Mouse (Mus musculus): Measurements from ENCODE around the gene Ercc4.
A peak's percentile ranks its signal among the peaks of the same experiment; 100 is the strongest.

The Ercc4 gene

GRCm38 (mm10) chr16:13159927-13160644 lies 50.6 kb downstream of the Ercc4 start:
- TF ChIP-seq GATA4 (IDR thresholded peaks at IDR 0.05; ENCODE audit: insufficient replicate concordance, low read length) = no peak; the same call in 1 of the 2 replicates

- no peak for TF ChIP-seq GATA4 (IDR thresholded peaks at IDR 0.05; ENCODE audit: insufficient replicate concordance, low read length)
These were observed 52.0 kb downstream of the Ercc4 start for GRCm38 (mm10) chr16:13161516-13161915.

GRCm38 (mm10) chr16:13167731-13168130 lies 58.2 kb downstream of the Ercc4 start:
- TF ChIP-seq GATA4 (IDR thresholded peaks at IDR 0.05; ENCODE audit: insufficient replicate concordance, low read length) = no peak

DNA sequence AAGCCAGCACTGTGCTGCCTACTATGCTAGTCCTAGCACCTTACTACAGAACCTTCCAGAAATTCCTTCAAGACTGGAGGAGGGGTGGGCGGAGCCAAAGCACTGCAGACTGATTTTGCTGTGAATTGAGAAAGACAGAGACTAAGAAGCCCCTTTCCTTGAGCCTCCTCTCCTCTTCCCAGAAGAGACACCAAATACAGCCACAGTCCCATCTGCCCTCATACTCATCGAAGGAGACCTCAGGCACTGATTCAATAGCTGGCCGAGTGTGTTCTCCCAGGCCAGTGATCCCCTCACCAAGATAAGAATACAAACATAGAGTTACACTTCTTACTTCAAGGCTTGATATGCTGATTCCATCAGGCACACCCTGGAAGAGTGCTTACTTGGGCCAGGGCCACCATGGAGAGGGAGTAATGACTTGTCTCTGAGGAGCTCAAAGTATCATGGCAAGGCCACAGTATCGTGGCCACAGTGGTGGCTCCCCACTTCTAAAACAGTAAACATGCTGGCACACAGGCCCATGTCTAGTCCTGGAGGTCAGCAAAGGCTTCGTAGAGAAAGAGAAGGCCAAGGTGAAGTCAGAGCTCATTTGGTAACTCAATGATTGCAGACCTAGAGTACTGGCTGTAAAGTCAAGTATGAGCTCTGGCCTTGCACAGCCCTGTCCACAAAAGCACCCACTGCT lies 63.7 kb downstream of the Ercc4 start:
- TF ChIP-seq GATA4 (IDR thresholded peaks at IDR 0.05; ENCODE audit: insufficient replicate concordance, low read length) = no peak

DNA sequence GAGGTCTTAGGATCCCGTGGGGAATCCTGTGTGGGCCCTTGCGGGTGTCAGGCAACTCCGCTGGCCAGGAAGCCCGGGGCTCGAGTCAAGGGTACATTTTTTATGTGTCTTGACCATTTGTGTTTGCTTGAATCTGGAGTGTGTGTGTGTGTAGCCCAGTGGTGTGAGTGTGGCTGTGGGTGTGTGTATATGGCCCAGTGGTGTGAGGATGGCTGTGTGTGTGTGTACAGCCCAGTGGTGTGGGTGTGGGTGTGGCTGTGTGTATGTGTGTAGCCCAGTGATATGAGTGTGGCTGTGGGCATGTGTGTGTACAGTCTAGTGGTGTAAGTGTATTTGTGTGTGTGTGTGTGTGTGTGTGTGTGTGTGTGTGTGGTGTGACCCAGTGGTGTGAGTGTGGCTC lies 73.0 kb downstream of the Ercc4 start:
- no peak for TF ChIP-seq GATA4 (IDR thresholded peaks at IDR 0.05; ENCODE audit: insufficient replicate concordance, low read length)

GRCm38 (mm10) chr16:13183182-13183742 lies 73.8 kb downstream of the Ercc4 start:
- no peak for TF ChIP-seq GATA4 (IDR thresholded peaks at IDR 0.05; ENCODE audit: insufficient replicate concordance, low read length)

DNA sequence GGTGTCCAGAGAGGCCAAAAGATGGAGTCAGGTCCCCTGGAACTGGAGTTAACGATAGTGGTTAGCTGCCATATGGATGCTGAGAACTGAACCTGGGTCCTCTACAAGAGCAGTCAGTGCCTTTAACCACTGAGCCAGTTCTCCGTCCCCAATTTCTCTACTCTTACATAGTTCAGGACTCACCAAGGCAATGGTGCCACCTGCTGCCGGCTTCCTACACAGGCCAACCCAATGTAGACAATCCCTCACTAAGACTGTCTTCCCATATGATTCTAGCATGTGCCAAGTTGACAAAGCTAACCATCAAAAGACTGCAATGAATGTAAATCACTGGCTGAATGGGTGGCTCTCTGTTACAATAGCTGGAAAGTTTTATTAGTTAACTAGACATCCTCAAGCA lies 74.9 kb downstream of the Ercc4 start:
- no peak for TF ChIP-seq GATA4 (IDR thresholded peaks at IDR 0.05; ENCODE audit: insufficient replicate concordance, low read length)

GRCm38 (mm10) chr16:13189430-13190107 lies 80.1 kb downstream of the Ercc4 start:
- TF ChIP-seq GATA4 (IDR thresholded peaks at IDR 0.05; ENCODE audit: insufficient replicate concordance, low read length) = no peak

GRCm38 (mm10) chr16:13190471-13190870 lies 81.0 kb downstream of the Ercc4 start:
- TF ChIP-seq GATA4 (IDR thresholded peaks at IDR 0.05; ENCODE audit: insufficient replicate concordance, low read length) = peak; percentile 96

GRCm38 (mm10) chr16:13191166-13191565 lies 81.7 kb downstream of the Ercc4 start:
- TF ChIP-seq GATA4 (IDR thresholded peaks at IDR 0.05; ENCODE audit: insufficient replicate concordance, low read length) = no peak

DNA sequence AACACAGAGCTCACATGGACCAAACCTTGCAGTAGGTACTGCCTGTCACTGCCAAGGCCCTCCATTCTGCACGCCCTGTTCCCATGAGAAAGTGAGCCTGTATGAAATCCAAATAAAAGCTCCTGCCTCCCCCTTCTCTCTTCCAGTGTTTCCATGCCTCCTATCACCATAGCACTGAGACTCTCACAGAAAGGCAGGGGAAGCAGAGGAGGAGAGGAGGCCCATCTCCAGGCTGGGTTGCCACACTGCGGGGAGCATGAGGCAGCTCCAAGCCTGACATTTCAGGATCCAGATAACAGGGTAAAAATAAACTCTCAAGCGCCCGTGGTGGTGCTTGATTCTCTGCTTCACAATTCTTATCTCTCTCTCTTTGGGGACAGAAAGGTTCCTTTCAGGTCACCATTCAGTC lies 84.2 kb downstream of the Ercc4 start:
- no peak; the same call in 1 of the 2 replicates for TF ChIP-seq GATA4 (IDR thresholded peaks at IDR 0.05; ENCODE audit: insufficient replicate concordance, low read length)

GRCm38 (mm10) chr16:13194882-13195281 lies 85.4 kb downstream of the Ercc4 start:
- TF ChIP-seq GATA4 (IDR thresholded peaks at IDR 0.05; ENCODE audit: insufficient replicate concordance, low read length) = no peak

GRCm38 (mm10) chr16:13196626-13197025 lies 87.1 kb downstream of the Ercc4 start:
- TF ChIP-seq GATA4 (IDR thresholded peaks at IDR 0.05; ENCODE audit: insufficient replicate concordance, low read length) = no peak

GRCm38 (mm10) chr16:13197293-13197692 lies 87.8 kb downstream of the Ercc4 start:
- TF ChIP-seq GATA4 (IDR thresholded peaks at IDR 0.05; ENCODE audit: insufficient replicate concordance, low read length) = no peak

DNA sequence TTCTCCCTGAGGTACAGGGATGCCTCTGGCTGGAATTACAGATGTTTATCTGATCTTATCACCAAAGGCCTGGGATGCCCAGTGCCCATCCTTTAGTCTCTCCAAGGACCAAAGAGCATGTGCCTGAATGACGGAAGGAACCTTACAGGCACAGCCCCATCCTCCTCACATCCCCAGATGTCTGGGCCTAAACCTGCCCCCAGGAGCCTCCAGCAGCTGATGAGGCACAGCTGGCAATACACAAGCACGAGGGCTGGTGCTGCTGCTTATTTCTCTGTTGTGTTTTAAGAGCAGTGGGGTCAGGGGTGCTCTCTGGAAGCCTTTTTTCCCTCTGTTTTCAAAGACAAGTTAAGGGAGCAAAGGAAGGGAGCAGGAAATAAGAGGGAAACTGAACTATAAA lies 89.7 kb downstream of the Ercc4 start:
- no peak for TF ChIP-seq GATA4 (IDR thresholded peaks at IDR 0.05; ENCODE audit: insufficient replicate concordance, low read length)

Data from liver, adult (tissue).